Mouse (Mus musculus) liver (tissue): Measurements from ENCODE around the gene Gm21830.
"Not testable (repeated sequence)": the region's sequence is repeated elsewhere in the genome, so short reads cannot be mapped to it uniquely, and the experiment has no call there.

Source experiments
- DNase-seq: peaks from one replicate; pipeline ENCODE4 v3.0.0-alpha.2; 2020; ENCODE audit warnings: mixed read lengths

Gm21830 gene

GRCm38 (mm10) chr2:67413425-67413824, at the start of gene Gm21830:
Gene Gm21830 (plus strand): TSS chr2:67413725.
- DNase-seq = not testable (repeated sequence)

GRCm38 (mm10) chr2:67364506-67364905, 49.0 kb upstream of the Gm21830 start:
- DNase-seq = no peak

- no peak for DNase-seq
Observed at GRCm38 (mm10) chr2:67378504-67378903, 35.0 kb upstream of the Gm21830 start.

GRCm38 (mm10) chr2:67420853-67421252, 7.3 kb downstream of the Gm21830 start:
- no peak for DNase-seq

GRCm38 (mm10) chr2:67422799-67423198, 9.3 kb downstream of the Gm21830 start:
- no peak for DNase-seq

- DNase-seq = no peak
Observed at GRCm38 (mm10) chr2:67433081-67433480, 19.6 kb downstream of the Gm21830 start, which contains the start of gene Gm26727. Gene Gm26727 (minus strand): TSS chr2:67433181.

GRCm38 (mm10) chr2:67438309-67438708, 24.8 kb downstream of the Gm21830 start:
- peak; percentile 3 for DNase-seq

- no peak for DNase-seq
Observed at GRCm38 (mm10) chr2:67445780-67446179, 32.3 kb downstream of the Gm21830 start, which contains the start of gene Xirp2. Gene Xirp2 (plus strand): TSS chr2:67446002.

- DNase-seq = no peak
Observed at GRCm38 (mm10) chr2:67446772-67447171, 33.2 kb downstream of the Gm21830 start.

GRCm38 (mm10) chr2:67447206-67447605, 33.7 kb downstream of the Gm21830 start:
- no peak for DNase-seq

GRCm38 (mm10) chr2:67460857-67461256, 47.3 kb downstream of the Gm21830 start:
- DNase-seq = no peak

- no peak for DNase-seq
Observed at GRCm38 (mm10) chr2:67467036-67467435, 53.5 kb downstream of the Gm21830 start.

GRCm38 (mm10) chr2:67470030-67470429, 56.5 kb downstream of the Gm21830 start:
- DNase-seq = not testable (repeated sequence)

- peak; percentile 49 for DNase-seq
Observed at GRCm38 (mm10) chr2:67477753-67478152, 64.2 kb downstream of the Gm21830 start.

- no peak for DNase-seq
Observed at GRCm38 (mm10) chr2:67481051-67481450, 67.5 kb downstream of the Gm21830 start.
